In genomic region chr3:58336135-58336534, GRCm38 (mm10) we compare ENCODE assay signal across 18 mouse cellular contexts.
DNase-seq lines count a peak whose midpoint lies in the region; ATAC-seq and TF ChIP-seq lines count a peak whose summit lies in the region.
"Had no signal": no experiment of that assay in that cellular context is flagged by ENCODE, and none has a peak within 500 bp of the region (broad histone marks: within the 10 kb centered on the region; RNA-seq: fewer than 3 reads in every experiment).

No protein-coding gene starts in this region.

- H3K36me3 ChIP-seq in forebrain, embryonic 12.5 days (replicated peaks): no peaks in the 10 kb centered on the region
- no peaks in the 10 kb centered on the region for H3K36me3 ChIP-seq in forebrain, embryonic 15.5 days
- no peaks in the 10 kb centered on the region for H3K36me3 ChIP-seq in limb, embryonic 13.5 days
- no peaks in the 10 kb centered on the region for H3K36me3 ChIP-seq in limb, embryonic 10.5 days
- H3K36me3 ChIP-seq: liver, embryonic 13.5 days; neural tube, embryonic 13.5 days had no signal

- WGBS in forebrain, embryonic 12.5 days: 43% methylated on average over 5 of the region's 5 CpGs
- WGBS in forebrain, embryonic 15.5 days: 42% methylated on average over 5 of the region's 5 CpGs
- 52% methylated on average over 5 of the region's 5 CpGs for WGBS in limb, embryonic 13.5 days
- WGBS in limb, embryonic 10.5 days: 68% methylated on average over 5 of the region's 5 CpGs

- peaks cover 26% of the 10 kb centered on the region for H3K4me1 ChIP-seq in forebrain, embryonic 12.5 days
- H3K4me1 ChIP-seq in forebrain, embryonic 15.5 days: peaks cover 21% of the 10 kb centered on the region
- peaks cover 24% of the 10 kb centered on the region for H3K4me1 ChIP-seq in limb, embryonic 13.5 days
- H3K4me1 ChIP-seq in limb, embryonic 10.5 days: peaks cover 37% of the 10 kb centered on the region
- H3K4me1 ChIP-seq: liver, embryonic 13.5 days had no signal

- no peak for DNase-seq in limb, embryonic 10.5 days (ENCODE audit: low spot score)
- DNase-seq in brain, embryonic 14.5 days (ENCODE audit: low read depth): peak; percentile 34
- peak; percentile 23 for DNase-seq in mesoderm, embryonic 11.5 days (ENCODE audit: low read depth, low spot score)
- DNase-seq in thymus, postnatal 25 days: no peak
- DNase-seq: adrenal gland, adult 2 months; B cell, adult 2 months; cerebellum, adult 8-10 months; heart, postnatal 36 days; kidney, adult 18-20 months; layer of hippocampus, postnatal 36 days; liver, embryonic 13.5 days; lung, postnatal 10 days; right cerebral cortex, postnatal 25 days; thymus, postnatal 4 days had no signal

- 0 out of 2 replicates have a peak overlapping the region, but pooled peaks have one; percentile 19 for H3K27ac ChIP-seq in forebrain, embryonic 12.5 days
- H3K27ac ChIP-seq in forebrain, embryonic 15.5 days (replicated peaks): no peak overlapping the region
- H3K27ac ChIP-seq in limb, embryonic 13.5 days: peak overlapping the region; percentile 16; the same call in 1 of the 2 replicates
- no peak overlapping the region for H3K27ac ChIP-seq in limb, embryonic 10.5 days
- H3K27ac ChIP-seq: liver, embryonic 13.5 days; neural tube, embryonic 13.5 days had no signal

- no peak overlapping the region for H3K4me2 ChIP-seq in forebrain, embryonic 12.5 days
- H3K4me2 ChIP-seq in forebrain, embryonic 15.5 days (replicated peaks): no peak overlapping the region
- no peak overlapping the region for H3K4me2 ChIP-seq in limb, embryonic 13.5 days (replicated peaks)
- H3K4me2 ChIP-seq: liver, embryonic 13.5 days; neural tube, embryonic 13.5 days had no signal

- TF ChIP-seq POLR2A in brain, embryonic 14.5 days (IDR thresholded peaks at IDR 0.05; ENCODE audit: borderline replicate concordance, extremely low read depth, insufficient read depth, insufficient read length, poor library complexity, severe bottlenecking): no peak

- no peak; the same call in 1 of the 2 replicates for ATAC-seq in forebrain, embryonic 12.5 days (ENCODE audit: low FRiP score)
- ATAC-seq in forebrain, embryonic 15.5 days (replicated peaks): no peak
- no peak for ATAC-seq in limb, embryonic 13.5 days (ENCODE audit: low FRiP score, low read depth)

- no peak for TF ChIP-seq CTCF in brain, embryonic 14.5 days (IDR thresholded peaks at IDR 0.05; ENCODE audit: borderline replicate concordance, extremely low read depth, insufficient read depth, insufficient read length)

- H3K4me3 ChIP-seq in forebrain, embryonic 12.5 days (replicated peaks): no peak overlapping the region
- H3K4me3 ChIP-seq in forebrain, embryonic 15.5 days: no peak overlapping the region
- H3K4me3 ChIP-seq in limb, embryonic 13.5 days: no peak overlapping the region
- no peak overlapping the region for H3K4me3 ChIP-seq in limb, embryonic 10.5 days
- H3K4me3 ChIP-seq: liver, embryonic 13.5 days; neural tube, embryonic 13.5 days had no signal

- H3K9me3 ChIP-seq in forebrain, embryonic 12.5 days: no peaks in the 10 kb centered on the region
- H3K9me3 ChIP-seq in forebrain, embryonic 15.5 days: no peaks in the 10 kb centered on the region
- no peaks in the 10 kb centered on the region for H3K9me3 ChIP-seq in limb, embryonic 13.5 days
- no peaks in the 10 kb centered on the region for H3K9me3 ChIP-seq in limb, embryonic 10.5 days (replicated peaks)
- H3K9me3 ChIP-seq: liver, embryonic 13.5 days; neural tube, embryonic 13.5 days had no signal

- H3K9ac ChIP-seq in forebrain, embryonic 12.5 days: no peak overlapping the region
- H3K9ac ChIP-seq in forebrain, embryonic 15.5 days (replicated peaks): no peak overlapping the region
- no peak overlapping the region for H3K9ac ChIP-seq in limb, embryonic 13.5 days
- H3K9ac ChIP-seq: liver, embryonic 13.5 days; neural tube, embryonic 13.5 days had no signal

- H3K27me3 ChIP-seq in forebrain, embryonic 12.5 days: no peaks in the 10 kb centered on the region
- H3K27me3 ChIP-seq in forebrain, embryonic 15.5 days: no peaks in the 10 kb centered on the region
- H3K27me3 ChIP-seq in limb, embryonic 13.5 days: no peaks in the 10 kb centered on the region
- no peaks in the 10 kb centered on the region for H3K27me3 ChIP-seq in limb, embryonic 10.5 days (ENCODE audit: low read depth, poor library complexity, severe bottlenecking)
- H3K27me3 ChIP-seq: liver, embryonic 13.5 days; neural tube, embryonic 13.5 days had no signal

Comparison
In these comparisons a context has a peak if more than half of its experiments do, and no peak if none do; other contexts are left out.
1. H3K27ac ChIP-seq: peak in forebrain, embryonic 12.5 days (single experiment) and limb, embryonic 13.5 days (single experiment); none in forebrain, embryonic 15.5 days (single experiment) and limb, embryonic 10.5 days (single experiment).
2. DNase-seq: peak in brain, embryonic 14.5 days (single experiment) and mesoderm, embryonic 11.5 days (single experiment); none in limb, embryonic 10.5 days (single experiment) and thymus, postnatal 25 days (single experiment).